Mouse (Mus musculus) testis, adult 2 months (tissue): ENCODE data around the gene Rasgrf2.

Experiments used
- CTCF ChIP-seq: fragments of 200-500 bp; IDR thresholded peaks from 2 replicates; pipeline ENCODE4 v1.5.1; 2012; ENCODE audit warnings: low read depth, mild to moderate bottlenecking, inconsistent platforms, low read length, moderate library complexity; ENCODE audit not compliant: control insufficient read depth, insufficient read depth, insufficient replicate concordance
- POLR2A ChIP-seq: fragments of 200-500 bp; IDR thresholded peaks from 2 replicates; pipeline ENCODE4 v1.6.1; 2012; ENCODE audit warnings: low read depth, mild to moderate bottlenecking, inconsistent platforms, low read length, moderate library complexity; ENCODE audit not compliant: control insufficient read depth

DNA sequence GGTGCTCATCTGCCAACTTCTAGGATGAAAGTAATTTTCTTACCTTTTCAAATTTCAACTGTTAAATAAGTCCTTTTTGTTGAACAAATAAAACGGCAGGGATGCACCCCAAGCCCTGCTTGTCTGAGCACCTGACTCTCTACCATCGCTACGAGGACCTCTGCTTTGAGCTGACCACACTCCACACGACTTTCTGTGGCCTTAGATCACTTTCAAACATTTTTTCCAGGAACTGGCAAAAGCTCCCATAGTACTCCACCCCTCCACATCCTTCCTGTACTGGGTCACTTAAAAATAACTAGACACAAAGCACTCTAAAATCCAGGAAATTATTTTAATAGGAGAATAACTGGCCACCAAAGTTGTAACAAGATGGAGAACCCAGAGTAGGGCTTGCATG is 23.2 kb downstream of the Rasgrf2 start:
- TF ChIP-seq CTCF = no peak
- TF ChIP-seq POLR2A = no peak
